Mouse (Mus musculus): ENCODE results near the gene Cd22.
"Not testable (repeated sequence)": the region's sequence is repeated elsewhere in the genome, so short reads cannot be mapped to it uniquely, and the experiment has no call there.

Gene Cd22

GRCm38 (mm10) chr7:30861464-30861863, 18.7 kb downstream of the Cd22 start, which contains the start of gene Ffar1:
Gene Ffar1, minus strand, starts transcription at chr7:30861564.
- no peak for DNase-seq (ENCODE audit: low spot score)

DNA sequence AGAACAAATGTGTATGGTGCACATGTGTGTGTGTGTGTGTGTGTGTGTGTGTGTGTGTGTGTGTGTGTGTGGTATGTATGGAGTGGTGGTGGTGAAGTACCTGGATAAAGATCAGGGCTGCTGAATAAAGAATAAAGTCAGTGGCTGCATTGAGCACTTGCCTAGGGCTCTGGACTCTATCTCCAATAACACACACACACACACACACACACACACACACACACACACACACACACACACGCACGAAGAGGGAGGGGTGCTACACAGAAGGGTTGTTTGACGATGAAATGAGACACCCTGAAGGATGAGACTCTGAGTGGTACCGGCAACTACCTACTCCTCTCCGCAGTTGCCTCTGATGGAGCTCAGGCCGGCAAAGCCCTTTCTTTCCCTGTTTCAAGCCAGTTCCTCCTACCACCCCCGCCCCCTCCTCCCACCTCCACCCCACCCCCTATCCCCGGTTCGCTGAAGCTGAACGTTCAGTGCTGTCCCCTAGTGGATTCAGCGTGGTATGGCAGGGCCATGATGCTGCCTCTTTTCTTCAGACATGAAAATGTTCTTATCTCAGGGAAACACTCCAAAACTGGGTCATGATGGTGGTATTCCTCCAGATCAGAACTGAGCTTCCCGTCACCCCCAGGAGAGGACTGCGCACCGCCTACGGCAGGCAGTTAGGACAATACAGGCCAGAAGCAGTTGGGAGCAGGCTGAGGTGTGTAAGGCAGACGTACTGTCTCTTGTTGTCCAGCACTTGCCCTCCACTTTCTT, 20.3 kb downstream of the Cd22 start:
- DNase-seq (ENCODE audit: low spot score), result peak; percentile 35

DNA sequence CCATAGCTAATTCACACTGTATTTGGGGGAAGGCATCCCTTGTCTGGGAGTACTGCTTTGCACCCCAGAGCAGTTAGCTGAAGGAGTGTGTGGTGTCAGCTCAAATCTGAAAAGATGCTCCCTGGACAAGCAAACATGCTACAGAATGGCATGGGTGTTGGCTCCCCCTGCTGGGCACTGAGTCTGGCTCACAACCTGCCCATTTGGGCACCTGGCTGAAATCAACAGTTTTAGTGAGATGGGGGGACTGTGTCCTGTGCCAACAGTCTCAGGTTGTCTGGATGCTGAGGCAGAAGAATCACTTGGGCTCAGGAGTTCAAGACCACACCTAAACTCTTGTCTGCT, 20.9 kb downstream of the Cd22 start:
- DNase-seq (ENCODE audit: low spot score), result peak; percentile 55

GRCm38 (mm10) chr7:30857746-30858145, 22.4 kb downstream of the Cd22 start:
- DNase-seq (ENCODE audit: low spot score), result no peak

GRCm38 (mm10) chr7:30856078-30856477, 24.1 kb downstream of the Cd22 start, which contains the start of gene Ffar3:
Gene Ffar3, minus strand, starts transcription at chr7:30856178.
- DNase-seq (ENCODE audit: low spot score), result no peak

GRCm38 (mm10) chr7:30851421-30851820, 28.7 kb downstream of the Cd22 start:
- no peak for DNase-seq (ENCODE audit: low spot score)

DNA sequence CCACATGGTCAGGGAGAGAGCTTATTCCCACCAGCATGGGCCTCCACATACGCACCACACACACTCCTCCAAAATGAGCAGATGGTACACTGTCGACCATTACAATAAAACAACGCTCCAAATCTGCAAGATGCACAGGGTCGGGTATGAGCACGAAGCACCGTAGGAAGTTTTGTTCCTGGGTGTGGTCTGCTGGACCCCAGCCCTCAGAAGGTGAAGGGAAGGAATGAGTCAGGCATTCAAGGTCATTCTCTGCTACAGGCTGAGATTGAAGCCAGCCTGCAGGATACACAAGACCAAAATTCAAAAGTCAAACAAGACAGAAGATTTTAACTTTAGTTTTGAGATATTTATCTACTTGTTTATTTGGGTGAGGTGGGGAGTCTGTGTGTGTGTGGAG, 32.2 kb downstream of the Cd22 start:
- no peak for DNase-seq (ENCODE audit: low spot score)

- DNase-seq (ENCODE audit: low spot score), result no peak
Measured at GRCm38 (mm10) chr7:30847386-30847785, 32.8 kb downstream of the Cd22 start.

DNA sequence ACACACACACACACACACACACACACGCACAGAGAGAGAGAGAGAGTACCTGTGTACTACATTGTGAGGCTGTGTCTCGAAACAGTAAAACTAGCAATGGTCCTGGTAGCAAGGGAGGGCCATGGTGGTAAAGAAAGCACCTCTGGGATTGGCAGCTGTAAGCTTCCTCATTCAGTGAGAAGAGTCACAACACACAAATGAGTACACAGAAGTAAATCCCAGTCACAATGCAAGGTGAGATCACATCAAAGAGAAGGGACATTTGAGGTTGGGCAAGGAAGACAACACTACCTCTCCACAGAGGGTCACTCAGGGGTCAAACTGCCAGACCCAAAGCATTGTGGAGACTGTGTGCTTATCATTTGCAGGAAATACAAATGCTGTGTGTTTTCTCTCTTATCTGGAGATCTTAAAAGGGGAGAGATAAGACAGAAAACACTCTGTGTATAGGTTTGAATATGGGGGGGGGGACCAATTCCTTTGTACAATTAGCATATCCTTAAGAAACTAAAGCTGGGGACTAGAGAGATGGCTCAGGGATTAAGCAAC, 33.6 kb downstream of the Cd22 start:
- DNase-seq (ENCODE audit: low spot score), result no peak

DNA sequence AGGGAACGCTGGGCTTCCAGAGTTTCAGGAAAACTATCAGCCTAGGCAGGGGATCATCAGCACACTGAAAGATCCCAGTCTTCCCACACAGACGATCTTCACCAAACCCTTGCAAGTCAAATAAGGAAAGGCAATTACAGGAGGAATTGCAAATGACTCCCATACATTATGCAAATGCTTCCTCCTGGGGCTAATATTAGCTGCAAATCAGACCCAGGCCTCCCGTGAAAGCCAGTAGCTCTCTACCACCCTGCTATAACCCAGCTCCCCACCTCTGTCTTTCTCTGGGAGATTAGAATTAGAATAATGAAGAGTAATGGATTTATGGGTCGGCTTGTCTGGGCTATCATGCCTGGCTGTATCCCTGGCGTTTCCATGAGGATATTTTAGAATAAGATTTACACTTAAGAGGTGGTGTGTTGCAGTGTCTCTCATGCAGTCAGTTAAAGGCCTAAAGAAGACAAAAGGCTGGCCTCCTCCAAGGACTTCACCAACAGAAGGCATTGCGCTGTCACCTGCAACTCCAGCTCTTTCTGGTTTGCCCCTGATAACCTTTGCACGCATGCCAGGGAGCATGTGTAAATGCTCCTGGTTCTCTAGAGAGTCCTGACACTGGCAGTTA, 35.4 kb downstream of the Cd22 start:
- DNase-seq (ENCODE audit: low spot score), result no peak

DNA sequence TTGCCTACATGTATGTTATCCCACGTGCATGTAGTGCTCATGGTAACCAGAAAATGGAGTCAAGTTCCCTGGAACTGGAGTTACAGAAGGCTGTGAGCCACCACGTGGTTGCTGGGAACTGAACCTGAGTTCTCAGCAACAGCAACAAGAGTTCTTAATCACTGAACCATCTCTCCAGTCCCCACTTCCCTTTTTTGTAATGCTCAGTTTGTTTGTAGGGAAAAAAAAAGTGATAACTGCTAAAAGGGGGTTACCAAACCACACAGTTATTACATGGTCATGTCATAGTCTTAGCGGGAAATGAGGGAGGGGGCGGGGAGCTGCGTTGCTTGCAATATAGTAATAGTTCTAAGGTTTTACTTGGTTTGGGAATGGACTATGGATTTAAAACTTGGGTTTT, 38.0 kb downstream of the Cd22 start:
- no peak for DNase-seq (ENCODE audit: low spot score)

GRCm38 (mm10) chr7:30841379-30841778, 38.8 kb downstream of the Cd22 start:
- no peak for DNase-seq (ENCODE audit: low spot score)

DNA sequence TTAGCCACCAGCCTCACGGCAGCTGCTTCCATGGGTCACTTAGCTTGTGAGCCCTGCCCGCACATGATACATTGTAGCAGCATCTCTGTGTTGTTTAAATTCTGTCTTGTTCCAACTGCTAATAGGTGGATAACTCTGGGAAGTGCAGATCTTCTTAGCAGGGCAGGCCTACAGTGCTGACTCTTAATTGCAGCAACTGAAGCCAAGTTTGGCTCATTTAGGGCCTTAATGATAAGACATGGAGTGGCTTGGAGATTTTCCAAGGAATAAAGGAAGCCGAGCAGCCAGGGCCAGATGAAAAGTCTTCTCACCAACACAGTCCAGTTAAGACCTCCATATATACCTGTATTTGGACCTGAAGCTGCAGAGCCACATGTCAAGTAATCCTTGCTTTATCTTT, 39.8 kb downstream of the Cd22 start:
- DNase-seq (ENCODE audit: low spot score), result no peak

DNA sequence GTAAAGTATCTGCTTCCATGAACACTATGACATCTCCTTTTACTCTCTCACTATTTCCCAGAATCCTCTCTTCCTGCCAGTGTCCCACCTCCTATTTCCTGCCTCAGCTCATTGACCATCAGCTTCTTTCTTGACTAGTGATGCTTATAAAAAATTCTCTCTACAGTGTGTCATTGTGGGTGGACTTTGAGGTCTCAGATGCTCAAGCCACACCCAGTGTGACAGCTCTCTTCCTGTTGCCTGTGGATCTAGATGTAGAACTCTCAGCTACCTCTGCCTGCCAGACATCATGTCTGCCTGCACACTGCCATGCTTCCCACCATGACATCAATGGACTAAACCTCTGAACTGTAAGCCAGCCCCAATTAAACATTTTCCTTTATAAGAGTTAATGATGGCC, 42.9 kb downstream of the Cd22 start:
- DNase-seq (ENCODE audit: low spot score), result no peak

- DNase-seq (ENCODE audit: low spot score), result not testable (repeated sequence)
Measured at GRCm38 (mm10) chr7:30832684-30833083, 47.5 kb downstream of the Cd22 start.

DNA sequence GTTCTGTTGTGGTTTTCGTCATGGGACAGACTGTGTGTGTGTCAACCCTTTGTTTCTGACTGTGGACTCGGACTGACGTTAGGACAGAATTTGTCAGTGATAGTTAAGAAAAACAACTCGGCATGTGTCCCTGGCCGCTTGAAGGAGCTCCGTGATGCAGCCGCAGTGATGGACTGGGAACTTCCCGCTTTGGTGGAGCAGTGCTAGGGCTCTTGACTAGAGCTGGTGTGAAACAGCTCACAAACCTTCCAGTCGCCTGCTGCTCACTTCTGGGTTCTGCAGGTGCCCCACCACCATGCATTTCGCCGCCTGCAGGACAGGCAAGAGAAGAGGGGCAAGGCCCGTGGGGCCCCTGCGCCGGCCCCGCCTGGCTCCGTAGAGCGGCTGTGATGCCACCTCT, 47.9 kb downstream of the Cd22 start:
- DNase-seq (ENCODE audit: low spot score), result no peak

DNA sequence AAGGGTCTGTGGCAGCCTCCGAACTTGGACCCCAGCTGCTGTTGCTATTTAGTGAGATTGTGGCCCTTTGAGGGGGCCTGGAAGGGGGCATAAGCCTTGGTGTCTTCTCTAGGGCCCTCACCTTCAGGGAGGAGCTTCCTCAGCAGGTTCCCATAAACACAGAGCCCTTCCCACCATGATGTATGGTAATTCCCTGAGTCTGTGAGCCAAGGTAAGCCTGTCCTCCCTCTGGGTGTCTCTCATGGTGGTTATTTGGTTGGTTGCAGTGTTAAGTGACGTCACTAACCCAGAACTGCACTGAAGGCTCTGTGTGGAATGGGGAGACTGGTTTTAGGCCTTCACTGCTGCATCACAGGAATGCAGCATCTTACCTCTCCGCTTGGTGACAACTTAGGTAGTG, 50.7 kb downstream of the Cd22 start:
- DNase-seq (ENCODE audit: low spot score), result no peak

DNA sequence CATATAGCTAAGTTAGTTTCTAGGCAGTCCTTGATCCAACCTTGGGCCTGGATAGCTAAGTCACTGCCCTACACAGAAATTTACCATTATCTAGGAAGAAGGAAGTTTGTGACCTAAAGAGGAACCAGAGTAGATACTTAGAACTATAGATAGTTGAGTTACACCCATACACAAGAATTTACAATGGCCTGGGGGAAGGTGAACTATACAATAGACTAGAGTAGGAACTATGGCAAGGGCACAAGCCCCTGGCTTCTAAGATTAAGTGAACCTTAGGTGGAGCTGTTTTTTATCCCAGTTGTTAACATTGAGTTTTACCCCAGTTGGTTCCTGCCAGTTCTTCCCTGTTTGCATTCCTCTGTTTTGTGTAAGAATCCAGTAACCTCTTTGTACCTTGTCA, 51.3 kb downstream of the Cd22 start:
- DNase-seq (ENCODE audit: low spot score), result not testable (repeated sequence)

GRCm38 (mm10) chr7:30826660-30827059, 53.5 kb downstream of the Cd22 start:
- DNase-seq (ENCODE audit: low spot score), result no peak

DNA sequence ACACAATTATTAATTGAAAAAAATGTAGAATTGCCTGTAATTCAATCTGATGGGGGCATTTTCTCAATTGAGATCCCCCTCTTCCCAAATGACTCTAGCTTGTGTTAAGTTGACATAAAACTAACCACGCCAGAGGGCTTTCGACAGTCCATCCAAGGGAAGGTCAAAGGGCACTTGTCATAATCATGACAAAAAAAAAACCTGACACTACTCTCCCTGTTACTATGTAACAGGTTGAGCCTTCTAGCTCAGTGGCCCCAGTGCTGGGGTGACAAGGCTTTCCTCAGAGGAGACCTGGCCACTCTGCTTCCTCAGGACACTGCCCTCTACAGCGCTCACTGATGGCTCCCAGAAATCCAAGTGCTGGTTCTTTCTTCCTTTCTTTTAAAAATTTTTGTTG, 55.8 kb downstream of the Cd22 start:
- no peak for DNase-seq (ENCODE audit: low spot score)

GRCm38 (mm10) chr7:30823675-30824074, 56.5 kb downstream of the Cd22 start, which contains the start of gene Ffar2:
Gene Ffar2, minus strand, starts transcription at chr7:30823775.
- no peak for DNase-seq (ENCODE audit: low spot score)

DNA sequence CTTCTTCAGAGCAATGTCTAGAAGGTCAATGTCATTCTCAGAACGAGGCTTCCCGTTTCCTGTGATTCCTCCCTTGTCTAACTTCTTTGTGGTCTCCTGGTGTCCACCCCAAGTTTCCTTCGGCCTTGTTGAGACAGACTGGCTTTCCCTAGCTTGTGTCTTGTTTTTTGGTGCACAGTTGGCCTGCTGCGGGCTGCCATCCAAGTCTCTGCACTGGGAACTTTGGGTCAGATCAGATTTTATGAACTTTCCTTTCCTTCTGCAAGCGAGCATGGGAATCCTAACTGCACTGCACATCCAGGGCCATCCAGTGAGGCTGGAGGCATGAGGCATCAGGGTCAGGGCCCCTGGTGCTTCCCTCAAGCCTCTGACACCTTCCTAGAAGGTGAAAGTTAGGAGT, 58.6 kb downstream of the Cd22 start:
- DNase-seq (ENCODE audit: low spot score), result no peak

- DNase-seq (ENCODE audit: low spot score), result no peak
Measured at GRCm38 (mm10) chr7:30820854-30821445, 59.2 kb downstream of the Cd22 start.
